Mouse (Mus musculus) c-Kit-negative CD71-positive TER-119-positive erythroid progenitor cells, embryonic 14.5 days (primary cell): Measurements from ENCODE around the gene Mrpl9.

Experiments
- DNase-seq: peaks from one replicate; pipeline ENCODE4 v3.0.0-alpha.2; 2013; ENCODE audit warnings: low read depth, low spot score

Gene Mrpl9

DNA sequence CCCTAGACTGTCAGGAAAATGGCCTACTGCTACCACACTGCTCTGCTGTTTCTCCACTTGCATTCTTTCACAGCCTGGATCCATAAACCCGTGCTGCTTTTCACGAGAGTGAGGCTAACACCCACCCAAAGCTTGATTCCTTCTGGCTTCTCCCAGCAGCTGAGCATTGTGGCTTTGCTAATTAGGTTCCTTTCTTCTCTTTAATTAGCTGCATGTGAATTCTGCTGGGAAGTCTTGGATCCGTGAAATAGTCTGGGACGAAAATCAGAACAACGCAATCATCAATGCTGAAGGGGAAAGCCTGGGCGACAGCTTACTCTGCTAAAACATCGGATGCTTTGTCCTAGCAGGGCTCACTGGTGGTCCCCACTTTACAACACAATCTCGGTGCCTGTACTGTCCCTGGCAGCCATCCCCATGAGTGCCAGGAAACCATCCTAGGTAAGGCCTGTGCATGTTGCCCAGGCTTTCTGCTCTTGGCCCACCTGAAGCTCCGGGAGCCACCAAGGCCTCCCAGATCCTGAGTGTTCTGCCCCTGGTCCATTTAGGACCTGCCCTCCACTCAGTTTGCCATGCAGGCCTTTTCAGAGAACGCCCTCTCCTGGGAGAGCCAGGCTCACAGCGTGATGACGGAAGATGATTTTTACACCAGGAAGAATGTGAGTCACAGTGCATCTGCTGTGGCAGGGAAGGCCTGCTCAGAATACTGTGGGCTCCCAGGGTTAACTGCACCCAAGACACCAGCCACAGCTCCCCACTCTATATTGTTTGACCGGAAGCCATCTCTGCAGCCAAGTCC is 22.7 kb downstream of the Mrpl9 start:
- DNase-seq = no peak

DNA sequence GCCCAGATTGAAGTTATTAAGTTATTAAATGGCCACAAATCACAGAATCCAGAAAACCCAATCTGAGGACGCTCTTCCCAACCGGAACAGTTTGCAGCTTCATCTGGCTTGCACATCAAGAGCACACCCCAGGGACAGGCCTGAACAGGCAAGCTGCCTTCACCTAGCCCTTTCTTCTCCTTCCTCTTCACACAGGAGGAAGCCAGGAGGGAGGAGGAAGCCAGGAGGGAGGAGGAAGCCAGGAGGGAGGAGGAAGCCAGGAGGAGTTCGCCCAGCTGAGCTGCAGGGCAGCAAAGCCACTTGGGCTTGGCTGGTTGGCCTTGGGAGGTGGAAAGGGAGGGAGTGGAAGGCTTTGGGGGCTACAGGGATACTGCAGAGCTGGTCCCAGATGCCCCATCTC is 25.8 kb downstream of the Mrpl9 start:
- DNase-seq = no peak

DNA sequence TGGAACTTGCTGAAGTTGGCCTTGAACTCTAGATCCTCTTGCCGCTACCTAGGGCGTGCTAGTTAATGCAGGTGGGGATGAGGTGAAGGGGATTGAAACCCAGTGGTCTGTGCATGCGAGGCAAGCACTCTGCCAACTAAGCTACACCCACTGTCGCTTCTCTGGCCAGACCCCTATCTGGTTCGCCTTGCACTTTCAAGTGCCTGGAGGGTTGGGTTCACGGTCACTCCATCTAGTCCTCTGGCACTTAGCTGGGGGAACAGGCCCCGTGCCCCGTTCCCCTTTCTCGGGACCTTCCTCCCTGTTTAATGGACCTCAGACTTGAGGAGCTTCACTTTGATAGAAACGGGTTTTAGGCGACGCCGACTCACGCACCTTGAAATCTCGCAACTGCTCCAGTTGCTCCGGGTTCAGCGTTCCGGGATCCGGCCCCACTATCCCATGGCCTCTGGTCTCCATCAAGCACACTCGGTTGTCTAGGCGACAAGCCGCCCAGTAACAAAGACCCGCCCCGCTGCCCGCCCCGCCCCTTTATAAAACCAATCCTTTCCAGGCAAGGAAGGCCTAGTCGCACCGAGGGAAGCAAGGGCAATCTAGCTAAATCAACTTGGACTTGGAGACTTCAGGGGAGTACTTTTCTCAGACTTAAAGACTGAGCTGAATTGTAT is 29.5 kb downstream of the Mrpl9 start:
- no peak for DNase-seq

DNA sequence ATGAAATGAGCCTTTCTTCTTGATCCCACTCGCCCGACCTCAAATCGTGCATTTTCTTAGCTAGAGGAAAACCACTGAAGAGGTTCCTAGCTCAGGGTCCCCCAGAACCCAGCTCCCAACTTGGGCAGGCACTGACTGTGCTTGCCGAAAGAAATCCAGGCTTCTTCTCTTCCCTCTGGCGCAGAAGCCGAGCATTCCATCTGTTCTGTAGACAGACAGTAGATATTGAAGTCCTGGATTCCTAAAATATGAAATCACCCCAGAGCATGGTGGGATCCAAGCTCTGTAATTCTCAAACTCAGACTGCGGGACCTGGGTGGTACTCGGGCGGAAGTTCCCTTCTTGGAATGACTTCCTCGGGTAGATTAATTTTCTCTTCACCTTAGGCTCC is 30.0 kb downstream of the Mrpl9 start:
- no peak for DNase-seq

DNA sequence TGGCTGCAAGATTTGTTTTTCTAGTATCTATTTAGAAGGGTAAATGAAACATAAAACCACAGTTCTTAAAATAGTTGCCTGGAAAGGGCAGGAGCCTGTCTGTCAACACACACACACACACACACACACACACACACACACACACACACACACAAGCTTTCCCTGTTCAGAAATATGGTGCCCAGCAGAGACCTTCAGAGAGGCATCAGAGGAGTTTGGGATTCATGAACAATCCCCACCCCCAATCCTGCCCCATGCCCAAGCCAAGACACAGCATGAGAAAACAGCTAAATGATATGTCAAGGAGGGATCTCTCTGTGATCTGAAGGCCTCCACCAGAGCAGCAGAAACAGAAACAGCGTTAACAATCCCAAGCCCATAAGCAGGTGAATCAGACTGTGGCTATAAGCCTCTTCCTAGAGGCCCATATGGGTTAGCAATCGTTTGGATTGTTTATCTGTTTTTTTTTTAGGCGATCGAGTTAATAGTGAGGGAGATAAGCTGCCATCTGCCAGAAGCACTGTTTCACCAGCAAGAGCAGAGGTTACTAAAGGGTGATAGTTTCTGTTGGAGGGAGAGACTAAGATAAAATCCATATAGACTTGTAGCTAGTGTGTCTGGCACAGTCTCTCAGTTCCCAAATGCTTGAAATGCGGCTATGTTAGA is 30.6 kb downstream of the Mrpl9 start:
- no peak for DNase-seq

DNA sequence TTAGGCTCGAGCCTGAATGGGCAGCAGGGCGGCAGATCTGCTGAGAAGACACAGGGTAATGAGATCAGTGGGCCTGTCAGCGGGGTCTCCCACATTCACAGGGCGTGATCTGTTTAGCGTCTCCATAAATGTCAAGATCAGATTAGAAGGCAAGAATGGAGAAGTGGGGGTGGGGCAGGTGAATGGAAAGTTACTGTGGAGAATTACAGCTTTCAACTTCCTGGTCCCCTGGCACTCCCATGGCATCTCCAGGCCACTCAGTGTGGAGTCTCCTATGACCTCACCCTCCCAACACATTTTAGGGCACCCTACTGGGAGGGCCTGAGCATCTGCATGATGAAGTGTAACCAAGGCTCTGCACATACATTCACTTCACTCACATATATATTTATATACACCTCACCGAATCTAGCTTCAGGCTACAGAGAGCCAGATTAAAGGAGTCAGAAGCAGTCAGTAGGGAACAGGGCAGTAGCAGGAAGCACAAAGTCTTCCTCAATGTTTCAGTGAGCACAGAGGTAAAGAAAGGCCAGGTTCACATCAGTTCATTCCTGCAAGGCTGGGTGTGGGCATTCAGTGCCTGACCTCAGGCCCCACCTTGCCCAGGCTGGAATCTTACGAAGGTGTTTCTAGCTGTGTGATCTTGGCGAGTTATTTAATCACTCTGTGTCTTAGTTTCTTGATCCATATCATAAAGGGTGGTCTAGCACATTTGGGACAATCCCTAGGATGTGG is 33.4 kb downstream of the Mrpl9 start:
- DNase-seq = no peak

DNA sequence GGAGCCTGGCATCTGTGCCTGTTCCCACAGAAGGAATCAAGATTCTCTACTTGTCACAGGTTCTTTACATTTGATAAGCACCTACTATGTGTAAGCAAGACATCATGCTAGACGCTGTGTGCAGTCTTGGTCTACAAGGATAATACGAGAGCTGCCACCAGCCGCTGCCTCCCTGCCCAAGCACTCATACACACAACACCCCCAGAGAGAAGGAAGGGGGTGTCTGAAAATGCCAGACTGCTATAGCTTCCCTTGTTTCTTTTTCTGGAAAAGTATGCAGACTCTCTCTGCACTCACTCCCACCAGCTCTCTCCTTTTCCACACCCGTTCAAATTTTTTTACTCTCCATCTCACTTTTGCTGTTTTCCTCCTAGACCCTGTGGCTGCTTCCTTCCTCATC is 34.3 kb downstream of the Mrpl9 start:
- DNase-seq = no peak

DNA sequence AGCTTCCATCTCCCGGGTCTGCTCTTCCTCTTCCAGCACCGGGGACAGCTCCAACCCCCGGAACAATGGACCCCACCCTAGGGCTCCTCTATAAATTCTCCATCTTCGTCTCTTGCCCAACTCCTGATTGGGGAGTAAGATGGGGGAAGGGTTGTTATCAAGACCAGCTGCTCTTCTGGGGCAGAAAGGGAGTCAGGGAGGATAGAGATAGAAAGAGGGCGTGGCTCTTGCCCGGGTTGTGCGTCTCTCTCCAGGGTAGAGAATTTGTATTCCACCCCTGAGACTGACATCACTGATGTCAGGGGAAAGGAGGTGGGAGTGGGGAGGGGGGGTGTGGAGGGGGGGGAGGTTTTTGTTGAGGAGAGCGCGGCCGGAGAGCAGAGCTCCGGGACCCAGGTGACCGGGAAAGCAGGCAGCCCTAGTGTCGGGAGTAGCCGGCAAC is 34.9 kb downstream of the Mrpl9 start, which contains the start of gene Celf3:
Celf3 (plus strand) TSS at position 315 of the 442 bp plus-strand sequence.
- no peak for DNase-seq

DNA sequence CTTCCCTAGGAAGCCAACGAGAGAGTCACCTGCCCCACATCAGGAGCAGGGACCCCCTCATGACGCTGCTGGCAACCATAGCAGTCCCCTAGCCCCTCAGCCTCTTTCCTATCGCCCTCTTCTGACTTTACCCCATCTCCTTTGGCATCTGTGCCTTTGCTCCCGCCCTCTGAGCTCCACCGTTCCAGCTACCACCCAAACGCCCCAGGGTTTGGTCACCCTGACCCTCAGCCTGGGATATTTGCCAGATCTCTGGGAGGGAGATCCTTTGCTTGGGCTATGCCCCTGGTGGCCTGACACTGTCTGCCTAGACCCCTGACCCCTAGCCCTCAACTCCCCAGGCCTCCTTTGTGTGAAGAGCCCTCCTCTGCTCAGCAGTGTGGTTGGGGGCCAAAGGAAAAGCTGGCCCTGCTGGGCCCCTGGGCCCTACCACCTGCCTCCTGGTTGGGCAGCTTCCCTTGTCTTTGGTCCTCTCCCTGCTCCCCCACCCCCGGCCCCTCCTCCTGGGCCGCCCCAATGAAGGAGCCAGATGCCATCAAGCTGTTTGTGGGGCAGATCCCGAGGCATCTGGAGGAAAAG is 35.6 kb downstream of the Mrpl9 start:
- no peak for DNase-seq

DNA sequence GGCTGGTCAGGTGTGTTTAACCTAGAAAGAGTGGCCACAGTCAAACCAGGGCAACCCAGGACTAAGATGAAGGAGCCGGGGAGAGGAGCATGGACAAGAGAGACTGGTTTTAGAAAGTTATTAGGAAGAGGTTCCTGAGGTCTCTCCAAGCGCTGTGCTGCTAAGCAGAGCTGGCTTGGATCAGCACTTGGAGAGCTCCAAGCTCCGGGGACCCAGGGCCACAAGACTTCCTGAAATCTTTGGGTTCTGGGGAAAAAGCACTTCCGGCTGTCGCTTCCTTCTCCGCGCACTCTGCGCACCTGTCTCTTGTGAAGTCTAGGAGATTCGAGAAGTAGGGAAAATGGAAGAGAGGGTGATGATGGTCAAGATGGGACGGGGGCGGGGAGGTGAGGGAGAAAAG is 36.4 kb downstream of the Mrpl9 start:
- no peak for DNase-seq

DNA sequence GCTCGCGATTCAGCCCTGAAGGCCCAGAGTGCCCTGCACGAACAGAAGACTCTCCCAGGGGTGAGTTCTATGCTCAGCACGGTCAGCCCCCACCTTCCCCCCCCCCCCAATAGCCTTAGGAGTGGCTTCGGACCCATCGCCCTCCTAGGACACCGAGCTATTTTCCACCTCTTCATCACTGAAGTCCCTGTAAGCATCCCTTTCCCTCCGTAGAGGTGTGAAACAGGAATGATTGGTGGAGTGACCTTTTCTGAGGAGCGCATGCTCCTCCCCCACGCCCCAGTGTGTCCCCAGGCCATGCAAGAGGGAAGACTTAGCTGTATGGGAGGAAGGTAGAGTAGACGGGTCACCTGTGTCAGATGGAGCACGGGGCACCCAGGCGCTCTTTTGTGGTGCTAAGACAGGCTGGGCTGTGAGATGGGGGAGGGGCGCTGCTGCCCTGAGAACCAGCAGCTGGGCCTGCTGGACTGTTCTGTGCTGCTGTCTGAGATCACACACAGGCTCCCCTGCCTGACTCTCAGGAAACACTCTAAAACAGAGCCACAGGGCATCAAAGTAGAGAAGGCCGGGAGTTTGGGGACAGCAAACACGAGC is 37.3 kb downstream of the Mrpl9 start, which contains the start of gene Riiad1:
Riiad1 (minus strand) TSS at position 51 of the 594 bp plus-strand sequence.
- DNase-seq = no peak

DNA sequence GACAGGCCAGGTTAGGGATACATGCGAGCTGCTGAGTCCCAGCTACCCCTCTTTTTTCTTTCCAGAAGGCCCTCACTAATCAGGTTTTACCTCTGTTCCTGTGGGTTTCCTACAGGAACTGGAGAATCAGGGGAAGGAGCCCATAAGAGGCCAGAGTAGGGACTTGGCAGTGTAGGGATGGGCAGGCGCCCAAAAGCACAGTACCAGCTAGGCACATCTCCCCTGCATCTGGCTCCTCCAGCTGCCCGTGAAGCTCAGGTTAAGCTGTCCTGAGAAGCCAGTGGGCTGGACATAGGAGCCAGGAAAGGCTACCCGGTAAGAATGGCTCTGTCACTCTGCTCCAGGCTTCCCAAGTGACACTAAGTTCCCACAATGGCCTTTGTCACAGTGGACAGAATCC is 38.3 kb downstream of the Mrpl9 start:
- DNase-seq = no peak

DNA sequence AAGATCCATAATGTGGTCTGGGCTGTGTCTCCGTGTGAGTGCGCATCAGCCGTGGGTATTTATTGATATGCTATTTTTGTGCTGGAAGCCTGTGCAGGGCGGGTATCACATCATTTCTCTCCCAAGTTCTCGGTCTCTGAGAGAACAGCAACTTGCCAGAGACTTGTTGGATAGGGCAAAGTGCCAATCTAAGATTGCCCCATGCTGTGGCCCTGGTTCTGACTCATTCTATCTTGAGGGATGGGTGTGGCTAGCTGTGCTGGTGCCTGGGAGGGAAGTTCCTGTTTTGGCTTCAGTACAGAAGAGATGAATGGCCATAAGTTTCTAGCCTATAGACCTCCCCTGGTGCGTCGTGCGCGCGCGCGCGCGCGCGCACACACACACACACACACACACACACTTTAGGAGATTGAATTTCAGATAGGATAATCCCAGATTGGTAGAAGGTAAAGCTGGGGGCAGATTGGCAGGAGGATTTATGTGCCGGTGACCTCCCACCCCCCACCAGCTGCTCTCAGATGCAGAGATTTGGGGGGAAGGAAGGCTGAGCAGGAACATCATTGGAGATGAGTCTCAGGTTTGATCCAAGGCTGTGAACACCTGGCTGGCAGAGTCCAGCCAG is 39.8 kb downstream of the Mrpl9 start:
- DNase-seq = no peak

DNA sequence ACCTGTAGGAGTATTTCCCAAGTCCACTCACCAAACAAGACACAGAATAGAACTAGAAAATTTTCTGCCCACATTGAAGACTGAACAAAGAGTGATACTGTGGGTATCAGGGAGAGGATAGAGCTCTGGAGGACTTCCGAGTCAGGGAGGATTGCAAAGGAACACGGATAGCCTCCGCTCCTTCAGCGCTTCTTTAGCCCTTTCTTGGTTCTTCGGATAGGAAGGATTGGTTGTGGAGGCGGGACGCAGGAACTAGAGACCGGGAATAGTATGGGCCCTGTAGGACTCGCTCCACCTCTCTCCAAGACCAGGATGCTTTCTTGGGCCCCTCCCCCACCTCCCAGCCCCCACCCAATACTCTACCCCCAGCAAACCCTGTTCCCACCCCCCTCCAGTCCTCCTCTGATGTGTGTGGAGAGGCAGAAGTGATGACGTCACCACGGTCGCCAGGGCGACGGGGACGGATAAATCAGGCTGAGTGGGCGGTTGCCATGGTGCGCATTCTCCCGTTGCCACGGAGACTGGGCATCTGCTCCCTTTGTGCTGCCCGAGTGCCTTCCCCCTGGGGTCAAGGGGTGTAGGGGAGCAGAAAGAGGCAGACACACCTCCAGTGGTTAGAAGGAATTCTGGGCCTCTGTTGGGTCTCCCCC is 40.8 kb downstream of the Mrpl9 start:
- no peak for DNase-seq

DNA sequence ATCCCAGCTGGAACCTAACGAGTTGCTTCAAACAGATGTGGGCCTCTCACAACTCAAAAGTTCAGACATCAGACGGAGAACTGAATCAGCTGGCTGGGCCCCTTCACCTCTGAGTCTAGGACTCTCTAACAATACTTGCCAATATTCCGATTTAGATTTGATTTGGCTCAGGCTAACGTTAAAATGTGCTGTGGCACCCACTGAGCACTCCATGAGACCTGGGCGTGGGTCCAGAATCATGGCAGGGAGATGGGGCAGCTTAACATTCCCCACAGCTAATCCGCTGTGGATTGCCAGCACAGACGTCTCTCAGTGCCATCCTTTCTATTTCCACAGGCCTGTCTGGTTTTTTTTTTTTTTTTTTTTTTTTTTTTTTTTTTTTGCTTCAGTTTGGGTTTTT is 42.8 kb downstream of the Mrpl9 start:
- no peak for DNase-seq

DNA sequence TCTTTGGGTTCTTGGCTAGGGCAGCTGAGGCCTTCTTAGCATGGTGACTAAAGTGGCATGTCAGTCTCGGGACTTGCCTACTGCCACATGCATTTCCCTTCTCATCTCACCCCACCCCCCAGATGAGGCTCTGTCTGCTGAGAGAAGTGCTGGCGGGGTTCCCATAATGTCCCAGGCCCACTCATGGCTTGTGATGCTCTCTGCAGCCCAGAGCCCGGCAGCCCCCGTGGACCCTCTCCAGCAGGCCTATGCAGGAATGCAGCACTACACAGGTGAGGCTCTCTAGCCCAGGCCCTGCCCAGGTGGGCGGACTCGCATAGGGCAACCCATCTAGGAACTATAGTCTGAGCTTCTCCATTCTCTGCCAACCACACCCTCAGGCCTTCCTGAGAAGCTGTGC is 44.5 kb downstream of the Mrpl9 start:
- DNase-seq = no peak

DNA sequence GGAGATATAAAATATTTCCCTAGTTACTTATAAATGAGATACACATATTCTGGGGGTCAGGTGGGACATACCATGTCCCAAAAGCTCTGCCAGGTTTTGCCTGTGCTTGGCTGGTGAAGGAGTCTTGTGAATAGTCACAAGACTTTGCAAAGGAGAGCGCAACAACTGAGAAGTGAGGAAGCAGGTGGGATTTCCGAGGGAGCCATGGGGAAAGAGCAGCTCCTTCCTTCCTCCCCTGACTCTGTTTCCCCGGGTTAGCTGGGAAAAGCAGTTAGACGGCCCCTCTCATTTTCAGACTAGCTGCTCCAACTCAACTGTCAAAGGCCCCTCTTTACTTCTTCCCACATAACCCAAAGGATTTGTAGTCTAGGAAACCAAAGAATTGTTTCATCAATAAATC is 54.0 kb downstream of the Mrpl9 start:
- no peak for DNase-seq
